Mouse (Mus musculus): ENCODE measurements around the gene Nostrin.

GRCm38 (mm10) chr2:69125425-69125824 is 10.2 kb upstream of the Nostrin start:
- no peak for TF ChIP-seq EP300 (optimal IDR thresholded peaks at IDR 0.05)
- TF ChIP-seq CTCF (IDR thresholded peaks at IDR 0.05; ENCODE audit: low read depth): no peak
